Mouse (Mus musculus) ES-Bruce4 (cell line): Measurements from ENCODE around the gene Adipor1. TPM values are rescaled to one million over a fixed set of nuclear protein-coding genes. Genes with fewer than 3 reads are reported as not detected.
"Not testable (repeated sequence)": the region's sequence is repeated elsewhere in the genome, so short reads cannot be mapped to it uniquely, and the experiment has no call there.

Source experiments
- H3K27ac ChIP-seq: 2 replicates; pipeline ENCODE4 v1.5.1; 2012; ENCODE audit warnings: low read length, inconsistent platforms; ENCODE audit not compliant: insufficient read depth
- H3K27me3 ChIP-seq: 2 replicates; pipeline ENCODE4 v1.6.1; 2012; ENCODE audit warnings: mild to moderate bottlenecking, low read length, inconsistent platforms; ENCODE audit not compliant: control insufficient read depth, poor library complexity, insufficient read depth, severe bottlenecking
- H3K36me3 ChIP-seq: 2 replicates; pipeline ENCODE4 v1.6.1; 2012; ENCODE audit warnings: inconsistent platforms, mild to moderate bottlenecking, low read length, moderate library complexity; ENCODE audit not compliant: control insufficient read depth, poor library complexity, insufficient read depth, severe bottlenecking
- H3K4me1 ChIP-seq: one replicate; pipeline ENCODE4 v1.8.1; 2011; ENCODE audit warnings: low read length; ENCODE audit not compliant: control insufficient read depth, insufficient read depth
- H3K4me3 ChIP-seq: 2 replicates; pipeline ENCODE4 v1.5.1; 2011; ENCODE audit warnings: low read depth, mild to moderate bottlenecking, low read length
- H3K9ac ChIP-seq: 2 replicates; pipeline ENCODE4 v1.6.1; 2012; ENCODE audit warnings: low read depth, mild to moderate bottlenecking, inconsistent platforms; ENCODE audit not compliant: poor library complexity, severe bottlenecking
- H3K9me3 ChIP-seq: replicated peaks from 2 replicates; pipeline ENCODE4 v1.6.1; 2012; ENCODE audit warnings: mild to moderate bottlenecking, low read length, inconsistent platforms; ENCODE audit not compliant: control insufficient read depth, poor library complexity, insufficient read depth, severe bottlenecking
- CTCF ChIP-seq: IDR thresholded peaks from one replicate; pipeline ENCODE4 v1.8.1; 2011; ENCODE audit warnings: low read depth, low read length
- EP300 ChIP-seq: IDR thresholded peaks from 2 replicates; pipeline ENCODE4 v1.6.1; 2011; ENCODE audit warnings: low read depth, low read length; ENCODE audit not compliant: insufficient read depth
- POLR2A ChIP-seq: IDR thresholded peaks from one replicate; pipeline ENCODE4 v1.8.1; 2011; ENCODE audit warnings: low read length; ENCODE audit not compliant: insufficient read depth
- polyA plus RNA-seq: library from polyadenylated mRNA; stranded (reverse); fragments of >200 nt; gene quantifications from 2 replicates; pipeline ENCODE4 v1.2.4, GENCODE M21; 2011; ENCODE audit warnings: low read depth; ENCODE audit not compliant: missing spikeins, insufficient read depth, insufficient read length

Gene Adipor1
- polyA plus RNA-seq, 1 experiment: 119 TPM

DNA sequence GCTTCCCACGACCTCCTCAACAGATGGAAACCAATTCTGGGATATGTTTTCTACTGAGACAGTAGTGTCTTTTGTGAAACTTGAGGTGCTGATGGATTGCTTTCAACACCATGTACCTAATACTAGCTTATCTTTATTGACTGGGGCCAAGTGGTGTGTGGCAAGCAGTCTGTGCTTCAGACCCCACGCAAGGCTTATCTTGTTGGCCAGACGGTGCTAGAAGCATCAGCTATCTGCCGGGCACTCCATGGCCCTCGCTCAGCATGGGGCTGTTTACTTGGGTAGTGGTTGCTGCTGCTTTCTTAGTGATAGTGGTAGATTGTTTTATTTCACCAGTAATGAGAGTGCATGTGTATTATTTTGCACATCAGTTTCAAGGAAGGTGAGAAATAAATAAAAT is 11.1 kb downstream of the Adipor1 start:
- Histone ChIP-seq H3K4me3 (no peak overlapping the region), H3K9me3 (no peaks in the 10 kb centered on the region), H3K27me3 (no peaks in the 10 kb centered on the region), H3K4me1 (peaks cover 1% of the 10 kb centered on the region), H3K9ac (no peak overlapping the region), H3K36me3 (peaks cover 48% of the 10 kb centered on the region), H3K27ac (no peak overlapping the region)
- no peak for TF ChIP-seq CTCF
- no peak for TF ChIP-seq EP300
- TF ChIP-seq POLR2A: no peak

DNA sequence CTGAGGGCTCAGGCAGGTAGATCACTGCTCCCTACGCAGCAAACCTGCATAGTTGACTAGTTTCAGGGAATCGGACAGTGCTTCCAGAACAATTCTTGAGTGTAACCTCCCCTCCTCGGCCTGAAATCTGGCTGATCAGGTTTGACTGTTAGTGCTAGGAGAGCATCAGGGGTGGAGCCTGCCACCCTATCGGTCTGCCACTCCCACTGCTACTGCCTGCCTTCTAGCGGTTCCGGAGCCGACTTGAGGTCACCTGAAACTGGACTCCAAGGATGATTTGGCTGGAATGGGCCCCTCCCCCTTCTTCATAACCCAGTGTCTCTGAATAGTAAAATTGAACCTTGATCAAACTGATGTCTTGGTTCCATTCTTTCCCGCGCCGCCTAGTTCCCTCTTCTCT is 17.8 kb downstream of the Adipor1 start:
- H3K4me1 ChIP-seq: peaks cover 2% of the 10 kb centered on the region
- H3K36me3 ChIP-seq: peaks cover 24% of the 10 kb centered on the region
- H3K9me3 ChIP-seq: no peaks in the 10 kb centered on the region
- no peak for TF ChIP-seq CTCF
- no peak for TF ChIP-seq POLR2A
- TF ChIP-seq EP300: peak; percentile 74
- peak overlapping the region; percentile 96 for H3K27ac ChIP-seq
- no peak overlapping the region for H3K9ac ChIP-seq
- H3K4me3 ChIP-seq: no peak overlapping the region
- no peaks in the 10 kb centered on the region for H3K27me3 ChIP-seq

DNA sequence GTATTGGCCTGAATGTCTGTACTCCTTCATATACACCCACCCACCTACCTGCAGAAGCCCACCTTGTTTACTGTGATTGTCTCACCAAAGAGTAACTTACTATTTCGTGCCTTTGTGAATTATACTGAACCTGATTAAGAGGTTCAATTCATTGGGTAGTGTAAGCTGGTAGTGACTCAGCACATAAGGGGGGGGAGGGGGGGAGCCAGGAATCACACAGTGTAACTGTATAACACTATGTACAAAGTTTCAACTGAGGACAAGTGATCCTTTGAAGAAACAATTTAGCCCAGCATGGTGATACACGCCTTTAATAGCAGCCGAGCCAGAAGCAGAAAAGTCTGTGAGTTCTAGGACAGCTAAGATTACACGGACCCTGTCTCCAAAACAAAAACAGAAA is 18.3 kb downstream of the Adipor1 start:
- Histone ChIP-seq H3K4me3 (no peak overlapping the region), H3K4me1 (peaks cover 2% of the 10 kb centered on the region), H3K9me3 (no peaks in the 10 kb centered on the region), H3K27ac (peak overlapping the region; percentile 74), H3K9ac (no peak overlapping the region), H3K27me3 (no peaks in the 10 kb centered on the region), H3K36me3 (peaks cover 20% of the 10 kb centered on the region)
- TF ChIP-seq EP300: no peak
- no peak for TF ChIP-seq POLR2A
- TF ChIP-seq CTCF: no peak

DNA sequence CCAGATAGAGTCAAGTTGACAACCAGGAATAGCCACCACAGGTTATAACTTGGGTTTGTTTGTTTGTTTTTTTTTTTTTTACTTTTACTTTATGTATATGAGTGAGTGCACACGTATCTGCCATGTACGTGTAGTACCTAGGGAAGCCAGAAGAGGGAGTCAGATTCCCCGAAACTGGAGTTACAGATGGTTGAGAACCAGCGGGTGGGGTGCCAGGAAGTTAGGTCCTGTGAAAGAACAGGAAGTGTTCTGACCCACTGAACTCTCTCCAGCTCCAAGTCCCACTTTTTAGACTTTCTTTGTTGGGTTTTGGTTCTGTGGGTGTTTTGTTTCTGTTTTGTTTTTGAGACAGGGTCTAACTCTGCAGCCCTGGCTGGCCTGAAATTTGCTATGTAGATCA is 20.2 kb downstream of the Adipor1 start:
- Histone ChIP-seq H3K4me1 (peaks cover 2% of the 10 kb centered on the region), H3K27ac (peak overlapping the region; percentile 40; the same call in 1 of the 2 replicates), H3K27me3 (no peaks in the 10 kb centered on the region), H3K4me3 (no peak overlapping the region; the same call in 1 of the 2 replicates), H3K36me3 (peaks cover 15% of the 10 kb centered on the region), H3K9me3 (no peaks in the 10 kb centered on the region), H3K9ac (no peak overlapping the region; the same call in 1 of the 2 replicates)
- no peak for TF ChIP-seq POLR2A
- peak; percentile 42 for TF ChIP-seq CTCF
- TF ChIP-seq EP300: no peak

DNA sequence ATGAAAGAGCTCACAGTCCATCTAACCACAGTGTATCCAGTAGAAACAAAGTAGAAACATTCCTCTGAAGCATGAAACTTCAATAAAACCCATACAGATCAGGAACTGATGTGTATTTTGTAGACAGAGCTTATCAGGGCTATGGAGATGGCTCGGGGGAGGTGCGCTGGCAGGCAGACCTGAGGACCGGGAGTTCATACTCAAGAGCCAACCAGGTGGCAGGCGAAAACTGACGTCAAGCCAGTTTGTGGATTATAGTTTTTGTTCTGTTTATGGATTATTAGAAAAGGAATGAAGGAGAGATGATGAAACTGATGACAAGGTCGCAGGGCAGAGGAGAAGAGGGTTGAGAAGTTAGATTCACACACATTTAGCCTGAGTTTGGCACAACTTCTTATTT is 25.3 kb downstream of the Adipor1 start:
- Histone ChIP-seq H3K9ac (no peak overlapping the region), H3K36me3 (no peaks in the 10 kb centered on the region), H3K27ac (no peak overlapping the region), H3K9me3 (peaks cover 4% of the 10 kb centered on the region; the same call in 1 of the 2 replicates), H3K27me3 (no peaks in the 10 kb centered on the region), H3K4me3 (no peak overlapping the region), H3K4me1 (peaks cover 1% of the 10 kb centered on the region)
- TF ChIP-seq EP300: no peak
- TF ChIP-seq CTCF: no peak
- TF ChIP-seq POLR2A: no peak

DNA sequence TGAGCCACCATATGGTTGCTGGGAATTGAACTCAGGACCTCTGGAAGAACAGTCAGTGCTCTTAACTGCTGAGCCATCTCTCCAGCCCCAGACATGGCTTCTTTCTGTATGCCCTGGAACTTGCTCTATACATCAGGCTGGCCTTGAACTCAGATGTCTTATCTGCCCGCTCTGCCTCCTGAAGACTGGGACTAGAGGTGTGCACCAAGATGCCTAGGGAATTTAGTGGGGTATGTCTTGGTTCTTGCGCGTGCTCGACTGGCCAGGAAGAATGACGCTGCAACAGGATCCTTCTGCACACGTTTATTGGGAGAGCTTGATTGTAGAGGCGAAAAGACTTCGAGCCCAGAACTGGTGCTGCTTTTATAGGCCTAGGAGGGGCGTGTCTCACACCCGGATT is 26.6 kb downstream of the Adipor1 start:
- H3K27ac ChIP-seq, H3K9me3 ChIP-seq, H3K4me1 ChIP-seq, H3K27me3 ChIP-seq, H3K4me3 ChIP-seq, H3K9ac ChIP-seq, H3K36me3 ChIP-seq: not testable (repeated sequence)
